Mouse (Mus musculus) CD4-positive naive resting alpha-beta T cell, adult 57 days (primary cell): ENCODE results near the gene Spred2. TPM values are rescaled to one million over a fixed set of nuclear protein-coding genes. Genes with fewer than 3 reads are reported as not detected.

ENCODE experiments used
- total RNA-seq: library from RNA; stranded (reverse); gene quantifications from one replicate; pipeline ENCODE4 v1.2.4, GENCODE M21; 2023

Spred2 gene
- 24.1 TPM for total RNA-seq

DNA sequence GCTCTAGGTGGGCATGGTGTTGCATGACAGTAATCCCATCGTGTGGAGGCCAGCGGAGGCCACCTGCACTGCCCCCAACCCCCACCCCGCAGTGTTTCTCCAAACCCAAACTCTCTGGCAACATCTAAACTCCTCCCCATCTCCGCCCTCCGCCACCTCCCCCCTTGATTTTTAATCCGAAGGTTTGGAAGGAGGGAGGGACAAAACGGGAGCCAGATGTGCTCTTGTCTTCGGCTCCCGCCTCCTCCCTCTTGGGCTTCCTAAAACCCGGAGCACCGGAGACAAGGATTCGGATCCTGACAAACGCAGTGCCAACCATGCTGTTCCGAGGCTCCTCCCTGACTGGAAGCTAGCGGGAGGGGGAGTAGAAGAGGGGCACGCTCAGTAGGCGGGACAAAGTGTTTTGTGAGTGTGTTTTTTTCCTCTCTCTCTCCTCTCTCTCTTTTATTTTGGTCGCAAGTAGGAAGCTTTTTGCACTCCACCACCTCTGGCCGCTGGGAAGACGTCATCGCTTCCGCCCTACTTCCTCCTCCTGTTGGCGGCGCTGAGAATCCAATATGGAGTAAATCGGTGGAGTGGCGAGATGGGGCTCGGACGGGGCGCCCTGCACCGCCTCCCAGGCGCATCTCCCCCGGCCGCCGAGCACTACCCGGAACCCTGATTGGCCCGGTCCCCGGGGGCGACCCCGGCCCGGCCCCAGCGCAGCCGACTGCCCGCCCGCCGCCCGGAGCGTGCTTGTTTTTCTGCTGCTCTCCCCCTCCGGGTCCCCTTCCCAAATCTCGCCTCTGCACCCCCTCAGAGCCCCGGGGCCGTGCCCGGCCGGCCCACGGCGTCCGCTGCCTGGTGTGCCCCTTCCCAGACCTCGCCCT is at the start of gene Spred2:
Spred2 (plus strand) TSS at position 488 of the 869 bp plus-strand sequence.

Other genes starting within 250 kb of the Spred2 start
- gene Actr2, start 188.5 kb downstream of the Spred2 start, total RNA-seq = 239 TPM